Mouse (Mus musculus): Measurements from ENCODE around the gene Letmd1. TPM values are rescaled to one million over a fixed set of nuclear protein-coding genes. Genes with fewer than 3 reads are reported as not detected.
A peak's percentile ranks its signal among the peaks of the same experiment; 100 is the strongest.

The Letmd1 gene
- total RNA-seq, 2 experiments from 2014 or later, result 60.7 to 60.8 TPM

- DNase-seq (ENCODE audit: low spot score in 2 of 2), result no peak
- intact Hi-C loops (cut with DNase I), result no loop called here
Observed at GRCm38 (mm10) chr15:100448572-100448971, 20.3 kb upstream of the Letmd1 start.

DNA sequence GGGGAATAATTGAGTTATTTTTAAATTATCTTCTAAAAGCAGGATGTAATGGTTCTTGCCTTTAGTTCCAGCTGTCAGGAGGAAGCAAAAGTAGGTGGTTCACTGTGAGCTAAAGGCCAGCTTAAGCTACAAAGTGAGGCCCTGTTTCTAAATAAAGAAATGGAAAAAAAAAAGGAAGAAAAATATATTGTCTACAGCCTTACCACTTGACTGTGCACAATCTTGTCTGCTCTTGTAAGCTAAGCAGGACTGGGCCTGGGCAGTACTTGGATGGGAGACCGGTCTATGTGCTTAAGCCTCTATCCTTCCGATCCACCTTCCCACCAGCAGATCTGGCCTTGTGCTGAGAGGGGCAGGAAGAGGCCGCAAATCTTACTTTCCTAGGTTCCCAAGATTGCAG is 19.3 kb upstream of the Letmd1 start:
- DNase-seq (ENCODE audit: low spot score in 2 of 2), result no peak
- intact Hi-C loops (cut with DNase I), result no loop called here

DNA sequence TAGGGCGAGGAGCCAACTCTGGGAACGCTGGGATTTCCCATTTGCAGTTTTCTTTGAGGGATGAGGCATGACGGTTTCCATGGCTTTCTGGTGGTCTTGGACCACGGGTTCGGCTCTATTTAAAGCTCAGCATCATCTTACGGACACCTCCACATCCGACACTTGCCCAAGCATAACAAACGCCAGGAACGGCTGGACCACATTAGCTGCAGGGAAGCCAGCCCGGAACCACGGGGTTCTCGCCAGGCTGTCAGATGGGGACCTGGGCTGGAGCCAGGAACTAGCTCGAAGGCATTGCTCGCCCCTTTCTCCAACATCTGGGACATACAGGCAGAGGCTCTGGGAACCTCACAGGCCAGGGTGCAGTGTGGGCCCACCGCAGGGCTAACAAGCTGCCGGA is 17.6 kb upstream of the Letmd1 start:
- intact Hi-C loops (cut with DNase I), result loop anchor here (10.0 kb wide), 1 partner anchor 66 kb away; no protein-coding TSS in a partner anchor
- DNase-seq (ENCODE audit: low spot score in 2 of 2), result peak; percentile 35 to 40

DNA sequence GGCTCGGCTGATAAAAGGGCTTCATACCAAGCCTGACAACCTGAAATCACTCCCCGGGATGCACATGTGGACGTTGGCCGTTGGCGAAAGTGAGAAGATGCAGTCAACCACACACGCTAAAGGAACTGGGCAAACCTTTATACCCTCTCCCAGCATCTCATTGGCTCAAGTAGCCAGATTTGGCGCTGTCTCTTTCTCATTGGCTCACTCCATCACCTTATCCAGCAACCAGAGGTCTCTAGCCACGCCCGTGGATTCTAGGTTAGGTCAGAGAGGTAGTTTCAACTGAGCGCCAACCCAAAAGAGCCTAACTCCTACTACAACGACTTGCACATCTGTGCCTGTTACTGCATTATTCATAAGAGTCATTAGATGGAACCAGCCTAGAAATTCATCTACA is 16.3 kb upstream of the Letmd1 start:
- no peak for DNase-seq (ENCODE audit: low spot score in 2 of 2)
- intact Hi-C loops (cut with DNase I), result loop anchor here (10.0 kb wide), 1 partner anchor 68 kb away; no protein-coding TSS in a partner anchor

- intact Hi-C loops (cut with DNase I), result loop anchor here (5.0 to 10.0 kb wide), 2 partner anchors 72 to 194 kb away; no protein-coding TSS in a partner anchor
- no peak for DNase-seq (ENCODE audit: low spot score in 2 of 2)
Observed at GRCm38 (mm10) chr15:100456356-100456991, 12.3 kb upstream of the Letmd1 start.

DNA sequence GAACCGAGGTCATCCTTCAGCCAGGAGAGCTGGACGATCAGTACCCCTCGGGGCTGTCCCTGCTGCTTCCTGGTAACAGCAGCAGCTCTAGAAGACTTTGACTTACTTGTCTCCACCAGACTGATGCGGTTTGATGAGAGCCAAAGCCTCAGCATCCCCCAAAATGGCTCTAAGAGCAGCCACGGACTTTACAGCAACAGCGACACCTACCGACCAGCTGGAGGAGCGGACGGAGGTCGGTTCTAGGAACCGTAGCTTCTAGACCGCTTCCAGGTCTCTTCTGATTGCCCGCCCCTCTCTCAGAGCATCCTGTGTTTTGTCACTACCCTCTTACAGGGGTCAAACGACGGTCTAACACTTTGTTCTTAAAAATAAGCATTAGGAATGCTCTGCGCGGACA is 11.5 kb upstream of the Letmd1 start:
- DNase-seq (ENCODE audit: low spot score in 2 of 2), result peak; percentile 56 to 65
- intact Hi-C loops (cut with DNase I), result loop anchor here (5.0 to 10.0 kb wide), 2 partner anchors 73 to 195 kb away; no protein-coding TSS in a partner anchor

DNA sequence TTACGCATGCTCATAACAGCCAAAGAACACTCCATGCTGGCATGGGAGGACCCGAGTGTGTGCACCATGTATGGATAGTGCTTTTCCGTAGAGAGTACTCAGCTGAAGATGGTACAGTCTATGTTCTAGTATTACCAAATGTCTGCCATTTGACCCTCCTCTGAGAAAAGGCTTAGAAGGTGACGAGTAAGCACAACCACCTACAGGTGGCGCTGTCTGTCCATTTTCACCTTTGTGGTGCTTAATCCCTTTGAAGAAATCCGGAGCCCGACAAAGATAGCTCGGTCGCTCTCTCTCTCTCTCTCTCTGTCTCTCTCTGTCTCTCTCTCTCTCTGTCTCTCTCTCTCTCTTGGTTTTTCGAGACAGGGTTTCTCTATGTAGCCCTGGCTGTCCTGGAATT is 10.8 kb upstream of the Letmd1 start:
- DNase-seq (ENCODE audit: low spot score in 2 of 2), result no peak
- intact Hi-C loops (cut with DNase I), result loop anchor here (5.0 to 10.0 kb wide), 2 partner anchors 73 to 196 kb away; no protein-coding TSS in a partner anchor

DNA sequence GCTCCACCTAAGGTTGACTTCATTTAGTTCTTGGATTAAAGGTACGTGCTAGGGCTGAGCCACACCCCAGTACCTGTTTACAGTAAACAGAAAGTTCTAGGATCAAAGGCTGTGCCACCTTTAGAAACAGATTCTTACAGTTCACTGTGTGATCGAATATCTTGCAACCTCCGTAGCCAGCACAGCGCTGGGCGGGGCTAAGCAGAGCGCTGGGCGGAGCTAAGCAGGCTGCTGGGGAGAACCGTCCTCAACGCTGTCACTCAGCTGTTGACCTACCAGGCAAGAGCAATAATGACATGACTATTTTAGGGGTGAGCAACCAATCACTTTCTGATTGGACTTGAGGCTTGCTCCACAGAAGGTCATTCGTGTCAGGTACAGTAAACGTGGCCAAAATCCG is 7.9 kb upstream of the Letmd1 start:
- intact Hi-C loops (cut with DNase I), result loop anchor here (10.0 kb wide), 1 partner anchor 226 kb away; no protein-coding TSS in a partner anchor

DNA sequence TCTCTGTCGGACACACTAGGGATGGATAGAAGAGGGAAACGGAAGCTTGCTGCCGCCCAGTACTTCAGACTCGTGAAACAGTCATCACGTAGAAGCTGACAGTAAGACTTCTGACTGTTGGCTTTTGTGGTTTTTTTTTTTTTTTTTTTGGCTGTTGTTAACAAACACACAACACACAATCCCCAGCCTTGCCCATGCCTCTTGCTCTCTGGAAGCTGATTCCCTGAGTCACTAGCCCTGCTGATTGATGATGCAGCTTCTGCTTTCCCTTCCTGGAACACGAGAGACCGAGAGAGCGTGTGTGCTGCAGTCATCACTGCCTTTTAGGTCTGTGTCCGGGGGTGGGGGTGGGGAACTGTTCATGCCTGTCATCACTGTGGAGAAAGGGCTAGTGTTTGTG is 7.2 kb upstream of the Letmd1 start:
- DNase-seq (ENCODE audit: low spot score in 2 of 2), result no peak
- intact Hi-C loops (cut with DNase I), result loop anchor here (10.0 kb wide), 1 partner anchor 227 kb away; no protein-coding TSS in a partner anchor

More for the DNA sequence above, 7.9 kb upstream of the Letmd1 start:
- DNase-seq (ENCODE audit: low spot score in 2 of 2), result no peak

DNA sequence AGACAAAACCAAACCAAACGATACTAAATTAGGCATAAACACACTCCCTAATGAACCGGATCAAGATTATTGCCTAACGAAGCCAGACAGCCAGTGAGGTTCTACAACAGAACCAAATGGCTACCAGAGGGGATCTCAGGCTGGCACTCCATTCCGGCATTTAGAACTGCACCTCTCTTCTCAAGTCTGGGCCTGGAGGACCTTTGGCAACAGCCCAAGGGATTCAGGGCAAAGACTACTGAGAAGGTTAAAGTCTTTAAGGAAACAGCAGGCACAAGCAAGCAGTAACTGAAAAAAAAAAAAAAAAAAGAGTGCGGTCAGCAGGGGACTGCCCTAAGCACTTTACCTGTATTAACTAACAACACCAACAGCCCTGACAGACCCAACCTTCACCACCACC is 6.7 kb upstream of the Letmd1 start:
- intact Hi-C loops (cut with DNase I), result loop anchor here (10.0 kb wide), 1 partner anchor 227 kb away; no protein-coding TSS in a partner anchor
- DNase-seq (ENCODE audit: low spot score in 2 of 2), result no peak

GRCm38 (mm10) chr15:100463712-100464111 is 5.1 kb upstream of the Letmd1 start:
- DNase-seq (ENCODE audit: low spot score in 2 of 2), result peak; percentile 50 to 67
- intact Hi-C loops (cut with DNase I), result loop anchor here (10.0 kb wide), 1 partner anchor 229 kb away; no protein-coding TSS in a partner anchor

- intact Hi-C loops (cut with DNase I), result loop anchor here (5.0 to 10.0 kb wide), 3 partner anchors 217 to 443 kb away; no protein-coding TSS in a partner anchor
- no peak for DNase-seq (ENCODE audit: low spot score in 2 of 2)
Observed at GRCm38 (mm10) chr15:100465432-100465831, 3.4 kb upstream of the Letmd1 start.

- intact Hi-C loops (cut with DNase I), result loop anchor here (5.0 to 10.0 kb wide), 3 partner anchors 215 to 445 kb away; no protein-coding TSS in a partner anchor
- DNase-seq (ENCODE audit: low spot score in 2 of 2), result no peak
Observed at GRCm38 (mm10) chr15:100467738-100468137, 1.1 kb upstream of the Letmd1 start.

- no peak for DNase-seq (ENCODE audit: low spot score in 2 of 2)
- intact Hi-C loops (cut with DNase I), result loop anchor here (5.0 to 10.0 kb wide), 3 partner anchors 213 to 447 kb away; no protein-coding TSS in a partner anchor
Observed at GRCm38 (mm10) chr15:100469189-100469545, 344 bp downstream of the Letmd1 start.

DNA sequence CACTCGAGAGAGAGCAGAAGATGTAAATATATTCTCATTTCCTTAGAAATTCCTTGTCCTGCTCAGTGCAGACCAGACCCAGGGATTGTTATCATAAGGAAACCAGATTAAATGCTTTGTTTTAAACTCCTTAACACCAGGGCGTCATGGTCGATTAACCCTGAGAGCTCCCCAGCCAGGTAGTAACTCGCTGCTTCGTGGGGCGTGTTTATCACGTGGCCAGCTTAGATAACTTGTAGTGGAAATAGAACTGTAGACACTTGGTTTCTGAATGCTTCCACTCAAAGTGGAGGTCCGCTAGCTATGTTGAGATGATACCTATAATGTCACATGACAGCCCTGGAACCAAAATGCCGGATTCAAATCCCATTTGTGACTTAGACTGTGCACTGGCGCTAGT is 1.2 kb downstream of the Letmd1 start:
- intact Hi-C loops (cut with DNase I), result no loop called here
- DNase-seq (ENCODE audit: low spot score in 2 of 2), result no peak

DNA sequence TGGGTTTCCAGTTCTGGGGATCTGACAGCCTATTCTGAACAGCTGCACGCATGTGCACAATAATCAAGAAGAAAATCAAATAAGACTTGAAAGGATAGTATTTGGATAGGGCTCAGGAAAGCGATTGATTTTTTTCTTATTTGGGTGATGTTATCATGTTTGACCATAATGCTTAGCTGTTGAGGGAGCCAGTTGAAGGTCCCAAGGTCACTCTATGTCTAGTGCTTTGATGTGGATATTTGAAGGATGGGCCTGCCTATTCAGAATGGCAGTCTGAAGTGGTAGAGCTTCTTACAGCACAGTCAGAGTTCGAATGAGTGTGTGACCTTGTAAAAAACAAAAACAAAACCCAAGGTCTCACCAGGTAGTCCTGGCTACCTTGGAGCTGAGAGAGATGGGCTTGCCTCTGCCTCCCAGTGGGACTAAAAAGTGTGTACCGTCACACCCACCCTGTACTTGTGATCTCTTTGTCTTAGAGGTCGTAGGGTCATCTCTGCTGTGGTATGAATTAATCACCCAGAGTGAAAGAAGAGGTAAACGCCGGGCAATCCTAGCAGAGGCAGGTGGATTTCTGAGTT is 5.2 kb downstream of the Letmd1 start:
- intact Hi-C loops (cut with DNase I), result no loop called here
- no peak for DNase-seq (ENCODE audit: low spot score in 2 of 2)

DNA sequence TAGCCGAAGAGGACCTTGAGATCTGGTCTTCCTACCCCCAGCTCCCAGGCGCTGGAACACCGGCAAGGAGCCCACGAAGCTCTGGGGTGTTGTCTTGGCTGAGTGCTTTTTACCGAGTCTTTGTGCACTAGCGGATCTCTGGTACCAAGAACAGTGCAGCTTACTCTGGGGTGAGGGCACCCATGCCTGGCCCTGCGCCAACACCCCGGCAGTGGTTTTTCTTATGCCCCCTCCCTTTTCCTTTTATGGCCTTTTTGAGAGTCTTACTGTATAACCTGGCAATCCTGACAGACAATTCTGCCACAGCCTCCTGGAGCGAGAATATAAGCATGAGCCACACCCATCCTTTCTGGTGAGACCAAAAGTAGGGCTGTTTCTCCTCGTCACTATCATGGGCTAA is 9.5 kb downstream of the Letmd1 start:
- intact Hi-C loops (cut with DNase I), result no loop called here
- DNase-seq (ENCODE audit: low spot score in 2 of 2), result no peak

DNA sequence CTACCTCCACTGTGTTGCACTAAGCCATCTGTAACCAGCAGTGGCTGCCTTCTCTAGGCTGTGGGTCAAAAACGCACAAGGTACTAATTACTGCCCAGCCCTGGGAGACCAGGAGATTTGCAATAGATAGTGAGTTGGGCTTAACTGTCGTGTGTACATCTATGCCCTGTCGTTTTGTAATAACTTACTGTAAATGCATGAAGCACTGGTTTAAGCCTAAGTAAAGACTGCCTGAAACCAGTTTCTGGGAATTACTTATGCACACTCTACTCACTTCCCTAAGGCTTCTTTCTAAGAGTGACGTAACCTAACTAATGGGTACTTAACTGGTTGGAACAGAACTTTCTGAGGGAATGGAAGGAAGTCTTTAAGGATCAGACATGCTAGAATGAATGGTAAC is 10.1 kb downstream of the Letmd1 start:
- DNase-seq (ENCODE audit: low spot score in 2 of 2), result no peak
- intact Hi-C loops (cut with DNase I), result no loop called here

DNA sequence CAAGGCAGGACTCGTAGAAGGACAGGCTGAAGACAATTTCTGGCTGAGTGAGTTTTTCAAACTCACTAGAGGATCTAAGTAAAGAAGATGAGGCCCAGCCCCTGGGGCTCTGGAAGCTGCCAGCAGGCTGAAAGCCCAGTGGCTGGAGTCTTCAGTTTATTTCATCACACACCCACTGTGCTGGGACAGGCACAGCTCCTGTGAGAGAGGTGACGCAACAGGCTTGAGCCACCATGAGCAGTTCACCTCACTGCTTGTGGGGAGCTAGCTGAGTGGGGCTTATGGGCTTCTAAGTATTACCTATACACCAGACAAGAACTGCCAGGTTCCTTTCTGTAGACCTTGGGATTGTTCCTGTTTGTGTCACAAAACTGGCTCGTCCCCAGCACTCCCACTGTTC is 16.8 kb downstream of the Letmd1 start:
- no peak for DNase-seq (ENCODE audit: low spot score in 2 of 2)
- intact Hi-C loops (cut with DNase I), result no loop called here

- DNase-seq (ENCODE audit: low spot score in 2 of 2), result no peak
- intact Hi-C loops (cut with DNase I), result no loop called here
Observed at GRCm38 (mm10) chr15:100486450-100486849, 17.6 kb downstream of the Letmd1 start.

DNA sequence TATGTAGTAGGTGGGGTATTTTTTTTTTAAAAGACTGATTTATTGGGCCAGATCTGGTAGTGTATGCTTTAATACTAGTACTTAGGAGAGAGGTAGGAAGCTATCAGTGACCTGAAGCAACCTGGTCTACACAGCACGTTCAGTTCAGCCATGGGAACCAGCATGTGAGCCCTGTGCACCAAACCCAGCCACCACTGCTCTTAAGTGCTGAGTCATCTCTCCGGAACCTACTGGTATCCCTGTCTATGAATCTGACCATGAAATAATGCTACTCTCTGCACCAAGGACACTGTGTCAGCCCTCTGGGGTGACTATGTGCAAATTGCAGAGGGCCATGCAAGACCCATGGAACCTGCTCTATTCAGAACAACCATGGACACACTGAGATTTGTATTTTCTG is 18.2 kb downstream of the Letmd1 start:
- DNase-seq (ENCODE audit: low spot score in 2 of 2), result no peak
- intact Hi-C loops (cut with DNase I), result no loop called here

All from left cerebral cortex, postnatal 36 days (tissue).